Mouse (Mus musculus) neural tube, embryonic 15.5 days (tissue): ENCODE measurements around the gene Psmc3. TPM values are rescaled to one million over a fixed set of nuclear protein-coding genes. Genes with fewer than 3 reads are reported as not detected.

Experiments used
- polyA plus RNA-seq: library from polyadenylated mRNA; unstranded; fragments of >200 nt; fragmentation: Nextera tagmentation; extraction: Ambion mirVana; gene quantifications from 2 replicates; pipeline ENCODE4 v1.2.1, GENCODE M21; 2015

Gene Psmc3
- polyA plus RNA-seq, 1 experiment from 2014 or later = 234 TPM

Other genes starting within 250 kb of the Psmc3 start
- gene Mtch2, start 206.9 kb upstream of the Psmc3 start, polyA plus RNA-seq = 246 and 250 TPM in 2 replicates
- gene C1qtnf4, start 168.1 kb upstream of the Psmc3 start, polyA plus RNA-seq = 123 and 207 TPM in 2 replicates
- 48.6 and 55.3 TPM in 2 replicates for gene Kbtbd4, start 149.3 kb upstream of the Psmc3 start, polyA plus RNA-seq
- 228 and 239 TPM in 2 replicates for gene Ndufs3, start 149.2 kb upstream of the Psmc3 start, polyA plus RNA-seq
- 86.6 and 89.5 TPM in 2 replicates for gene Celf1, start 113.6 kb upstream of the Psmc3 start, polyA plus RNA-seq
- 2.7 TPM in 2 replicates for gene Rapsn, start 18.4 kb upstream of the Psmc3 start, polyA plus RNA-seq
- gene Slc39a13, start 16.4 kb downstream of the Psmc3 start, polyA plus RNA-seq = 35.5 and 43.2 TPM in 2 replicates
- gene Spi1, start 28.4 kb downstream of the Psmc3 start, polyA plus RNA-seq = 3.6 and 6.7 TPM in 2 replicates
- 0.33 TPM in 1 of 2 replicates, not detected in the other for gene Mybpc3, start 64.1 kb downstream of the Psmc3 start, polyA plus RNA-seq
- gene Madd, start 129.8 kb downstream of the Psmc3 start, polyA plus RNA-seq = 49.0 and 54.5 TPM in 2 replicates
- 2.4 and 3.1 TPM in 2 replicates for gene Nr1h3, start 148.8 kb downstream of the Psmc3 start, polyA plus RNA-seq
- gene Acp2, start 148.9 kb downstream of the Psmc3 start, polyA plus RNA-seq = 35.1 and 36.6 TPM in 2 replicates
- 17.5 and 20.2 TPM in 2 replicates for gene Ddb2, start 183.0 kb downstream of the Psmc3 start, polyA plus RNA-seq
- gene Pacsin3, start 201.9 kb downstream of the Psmc3 start, polyA plus RNA-seq = 20.0 and 21.8 TPM in 2 replicates
- gene Arfgap2, start 211.0 kb downstream of the Psmc3 start, polyA plus RNA-seq = 62.0 and 68.9 TPM in 2 replicates